Mouse (Mus musculus) bone marrow macrophage, adult 2 months (primary cell): ENCODE data around the gene Als2.

Experiments
- CTCF ChIP-seq: IDR thresholded peaks from 2 replicates; pipeline ENCODE4 v1.5.1; 2012; ENCODE audit warnings: low read depth, mild to moderate bottlenecking, low read length, moderate library complexity
- POLR2A ChIP-seq: IDR thresholded peaks from 2 replicates; pipeline ENCODE4 v1.6.1; 2012; ENCODE audit warnings: mild to moderate bottlenecking, low read depth, low read length, borderline replicate concordance

DNA sequence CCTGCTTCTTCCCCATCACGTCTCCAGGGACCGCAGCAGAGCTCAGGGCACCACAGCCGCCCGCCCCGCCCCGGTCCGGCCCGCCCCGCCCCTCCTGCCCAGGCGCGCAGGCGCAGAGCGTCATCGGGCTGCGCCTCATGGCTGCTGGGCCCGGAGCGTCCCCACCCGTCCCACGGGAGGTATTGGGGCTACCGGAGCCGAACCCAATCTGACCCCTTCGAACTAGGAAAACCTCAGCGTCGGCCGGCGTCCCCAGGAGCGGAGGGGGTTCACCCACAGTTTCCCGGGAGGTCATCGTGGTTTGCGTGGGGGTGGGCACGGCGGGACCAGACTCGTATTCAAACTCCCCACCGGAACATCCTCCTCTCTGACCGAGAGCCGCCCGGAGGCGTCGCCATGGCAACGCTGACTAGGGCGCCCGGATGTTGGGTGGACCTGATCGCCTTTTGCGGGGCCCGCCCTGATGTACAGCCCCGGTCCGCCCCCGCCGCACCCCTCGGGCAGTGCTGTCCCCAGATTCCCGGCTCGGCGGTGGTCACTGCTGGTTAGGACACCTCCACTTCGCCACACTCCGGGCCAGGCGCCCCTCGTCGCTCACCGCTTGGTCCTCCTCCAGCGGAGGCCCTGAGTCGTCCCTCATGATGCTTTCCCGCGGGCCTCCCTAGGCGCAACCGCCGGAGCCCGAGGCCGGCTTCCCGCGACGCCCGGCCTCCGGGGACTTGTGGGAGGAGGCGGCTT lies 117.1 kb downstream of the Als2 start, which contains the start of gene Tmem237:
- TF ChIP-seq POLR2A: no peak
- no peak for TF ChIP-seq CTCF
